Mouse (Mus musculus) intestine, embryonic 15.5 days (tissue): Measurements from ENCODE around the gene Mindy1. TPM values are rescaled to one million over a fixed set of nuclear protein-coding genes. Genes with fewer than 3 reads are reported as not detected.
A peak's percentile ranks its signal among the peaks of the same experiment; 100 is the strongest.

ENCODE experiments used
- ATAC-seq: fragments of 200-750 bp; cut with Nextera tagmentation; 2 replicates; pipeline ENCODE4 v1.8.0; 2017; ENCODE audit warnings: moderate TSS enrichment, moderate library complexity
- H3K27ac ChIP-seq: fragments of 300-500 bp; sonication (generic); 2 replicates; pipeline ENCODE4 v1.5.1; 2015; ENCODE audit warnings: mild to moderate bottlenecking, inconsistent platforms
- H3K27me3 ChIP-seq: fragments of 300-500 bp; sonication (generic); replicated peaks from 2 replicates; pipeline ENCODE4 v1.6.1; 2015; ENCODE audit warnings: inconsistent platforms
- H3K36me3 ChIP-seq: fragments of 300-500 bp; sonication (generic); 2 replicates; pipeline ENCODE4 v1.6.1; 2015; ENCODE audit warnings: inconsistent platforms
- H3K4me1 ChIP-seq: fragments of 300-500 bp; sonication (generic); replicated peaks from 2 replicates; pipeline ENCODE4 v1.6.1; 2015; ENCODE audit warnings: inconsistent platforms
- H3K4me2 ChIP-seq: fragments of 300-500 bp; sonication (generic); replicated peaks from 2 replicates; pipeline ENCODE4 v1.6.1; 2015; ENCODE audit warnings: mild to moderate bottlenecking, inconsistent platforms
- H3K4me3 ChIP-seq: fragments of 300-500 bp; sonication (generic); replicated peaks from 2 replicates; pipeline ENCODE4 v1.5.1; 2015; ENCODE audit warnings: inconsistent platforms
- H3K9ac ChIP-seq: fragments of 300-500 bp; sonication (generic); 2 replicates; pipeline ENCODE4 v1.6.1; 2015; ENCODE audit warnings: inconsistent platforms
- H3K9me3 ChIP-seq: fragments of 300-500 bp; sonication (generic); 2 replicates; pipeline ENCODE4 v1.6.1; 2016; ENCODE audit warnings: inconsistent platforms
- WGBS: fragments of 180-500 bp; shearing (Covaris S2); methylation state at CpG from one replicate; pipeline ENCODE4 v1.1.7; 2015; 5-methylcytosine and 5-hydroxymethylcytosine counted together
- polyA plus RNA-seq: library from polyadenylated mRNA; unstranded; fragments of >200 nt; fragmentation: Nextera tagmentation; extraction: Ambion mirVana; gene quantifications from 2 replicates; pipeline ENCODE4 v1.2.1, GENCODE M21; 2015

The Mindy1 gene
- polyA plus RNA-seq: 36.1 and 38.4 TPM in 2 replicates

DNA sequence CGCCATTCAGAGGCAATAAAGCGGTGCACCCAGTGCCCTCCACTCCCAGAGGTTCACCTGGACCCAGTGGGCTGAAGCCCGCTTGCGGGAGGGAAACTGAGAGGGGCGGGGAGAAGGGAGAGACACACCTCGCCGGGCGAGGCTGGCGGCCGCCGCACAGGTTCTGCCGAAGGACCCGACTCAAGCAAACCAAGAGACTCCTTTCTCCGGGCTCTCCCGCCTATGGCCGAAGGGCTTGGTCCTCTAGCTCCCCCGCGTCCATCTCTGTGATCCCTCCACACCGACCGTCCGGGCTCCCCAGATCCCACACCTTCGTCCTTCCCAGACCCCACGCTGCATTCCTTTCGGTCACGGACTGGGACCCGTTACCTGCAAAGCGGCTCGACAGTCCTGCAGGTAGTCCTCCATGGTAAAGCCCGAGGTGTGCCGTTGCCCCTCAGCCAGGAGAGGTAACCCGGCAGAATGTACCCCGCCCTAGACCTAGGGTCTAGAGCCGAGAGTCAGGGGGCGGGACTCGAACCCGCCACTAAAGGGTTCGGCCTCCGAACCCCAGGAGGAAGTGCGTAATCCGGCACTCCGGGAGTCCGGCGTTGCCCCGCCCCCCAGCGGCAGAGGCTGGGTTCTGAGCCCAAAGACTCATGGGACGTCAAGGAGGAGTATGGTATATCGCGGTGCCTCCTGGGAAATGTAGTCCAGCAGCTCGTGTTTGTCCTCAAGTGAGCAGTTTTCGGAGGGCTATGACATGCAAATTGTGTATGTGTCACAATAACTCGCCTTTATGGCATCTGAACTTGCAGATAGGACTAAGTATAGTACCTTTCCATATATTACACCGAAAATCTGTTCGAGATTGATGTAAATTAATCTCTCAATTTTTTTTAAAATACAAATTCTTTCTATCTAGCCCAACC is at the start of gene Mindy1, which contains the start of gene Prune1:
TSS of gene Mindy1 (plus strand) at position 130 of the 911 bp plus-strand sequence.
TSS of gene Prune1 (minus strand) at position 861 of the 911 bp plus-strand sequence.
- peaks cover 22% of the 10 kb centered on the region for H3K4me1 ChIP-seq
- peak within 1 kb of the TSS; percentile 79 for H3K4me2 ChIP-seq
- H3K27ac ChIP-seq: peak within 1 kb of the TSS; percentile 97
- no peaks in the 10 kb centered on the region for H3K9me3 ChIP-seq
- under 1% methylated on average over 53 of the region's 53 CpGs for WGBS
- ATAC-seq: peak; percentile 91
- peak within 1 kb of the TSS; percentile 72 for H3K4me3 ChIP-seq
- H3K9ac ChIP-seq: peak within 1 kb of the TSS; percentile 79
- H3K36me3 ChIP-seq: no peaks in the 10 kb centered on the region
- no peaks in the 10 kb centered on the region for H3K27me3 ChIP-seq

DNA sequence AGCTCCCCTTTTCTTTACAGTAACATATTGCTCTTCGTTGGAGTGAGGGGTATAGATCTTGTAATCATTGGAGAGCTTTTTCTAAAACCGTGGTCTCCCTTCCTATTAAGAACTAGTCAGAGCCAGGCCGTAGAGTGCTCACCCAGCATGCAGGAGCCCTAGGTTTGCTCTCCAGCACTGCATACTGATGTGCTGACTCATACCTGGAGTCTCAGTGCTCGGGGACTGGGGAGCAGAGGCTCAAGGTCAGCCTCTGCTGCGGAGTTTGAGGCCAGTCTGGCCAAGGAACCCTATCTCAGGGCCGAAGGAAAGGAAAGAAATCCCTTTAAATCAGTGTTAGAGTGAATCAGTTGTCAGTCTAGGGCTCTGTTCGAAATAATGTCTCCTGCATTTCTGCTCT is 48.4 kb upstream of the Mindy1 start:
- no peaks in the 10 kb centered on the region for H3K27me3 ChIP-seq
- H3K27ac ChIP-seq: 0 out of 2 replicates have a peak overlapping the region, but pooled peaks have one; percentile 24
- ATAC-seq: no peak
- H3K4me3 ChIP-seq: no peak overlapping the region
- H3K36me3 ChIP-seq: peaks cover 40% of the 10 kb centered on the region
- WGBS: 63% methylated on average over 7 of the region's 7 CpGs
- no peaks in the 10 kb centered on the region for H3K9me3 ChIP-seq
- H3K4me1 ChIP-seq: peaks cover 14% of the 10 kb centered on the region
- no peak overlapping the region for H3K9ac ChIP-seq
- no peak overlapping the region for H3K4me2 ChIP-seq

- no peaks in the 10 kb centered on the region for H3K27me3 ChIP-seq
- H3K36me3 ChIP-seq: peaks cover 40% of the 10 kb centered on the region
- no peak overlapping the region for H3K27ac ChIP-seq
- no peak for ATAC-seq
- no peak overlapping the region for H3K4me2 ChIP-seq
- H3K4me1 ChIP-seq: peaks cover 14% of the 10 kb centered on the region
- H3K4me3 ChIP-seq: no peak overlapping the region
- no peaks in the 10 kb centered on the region for H3K9me3 ChIP-seq
- 88% methylated on average over 16 of the region's 16 CpGs for WGBS
- H3K9ac ChIP-seq: no peak overlapping the region
Observed at GRCm38 (mm10) chr3:95233303-95233980, 47.7 kb upstream of the Mindy1 start.

- Histone ChIP-seq H3K36me3 (peaks cover 40% of the 10 kb centered on the region), H3K4me3 (no peak overlapping the region), H3K4me1 (peaks cover 14% of the 10 kb centered on the region), H3K9me3 (no peaks in the 10 kb centered on the region), H3K9ac (no peak overlapping the region), H3K27me3 (no peaks in the 10 kb centered on the region), H3K4me2 (no peak overlapping the region), H3K27ac (no peak overlapping the region)
- no peak for ATAC-seq
- WGBS: 88% methylated on average over 23 of the region's 23 CpGs
Observed at GRCm38 (mm10) chr3:95235386-95236301, 45.5 kb upstream of the Mindy1 start.

DNA sequence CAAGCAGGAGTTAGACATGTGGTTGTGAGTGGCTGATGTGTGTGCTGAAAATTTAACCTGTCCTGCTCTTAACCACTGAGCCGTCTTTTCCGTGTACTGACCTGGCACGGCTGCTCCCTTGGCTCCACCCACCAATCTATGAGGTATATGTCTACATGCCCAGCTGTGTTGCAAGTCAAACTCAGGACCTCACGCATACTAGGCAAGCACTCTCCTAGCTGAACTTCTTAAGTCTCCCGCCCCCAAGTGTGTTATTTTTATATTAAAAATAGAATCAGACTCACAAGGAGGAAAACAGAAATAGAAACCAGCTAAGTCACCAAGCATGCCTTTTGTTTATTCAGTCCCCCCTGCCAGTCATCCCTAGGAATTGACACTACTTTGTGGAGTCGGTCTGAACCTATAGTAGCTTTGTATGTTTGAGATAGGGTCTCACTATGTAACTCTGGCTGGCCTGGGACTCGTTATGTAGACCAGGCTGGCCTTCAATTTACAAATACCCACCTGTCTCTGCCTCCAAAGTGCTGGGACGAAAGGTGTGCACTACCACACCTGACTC is 43.5 kb upstream of the Mindy1 start:
- Histone ChIP-seq H3K27ac (no peak overlapping the region), H3K4me2 (no peak overlapping the region), H3K4me3 (no peak overlapping the region), H3K9me3 (no peaks in the 10 kb centered on the region), H3K27me3 (no peaks in the 10 kb centered on the region), H3K4me1 (peaks cover 4% of the 10 kb centered on the region; the same call in 1 of the 2 replicates), H3K9ac (no peak overlapping the region), H3K36me3 (peaks cover 29% of the 10 kb centered on the region)
- 82% methylated on average over 8 of the region's 8 CpGs for WGBS
- no peak; the same call in 1 of the 2 replicates for ATAC-seq

GRCm38 (mm10) chr3:95239022-95239421 is 42.1 kb upstream of the Mindy1 start:
- no peak overlapping the region for H3K4me2 ChIP-seq
- 82% methylated on average over 6 of the region's 6 CpGs for WGBS
- ATAC-seq: no peak

GRCm38 (mm10) chr3:95239971-95240370 is 41.2 kb upstream of the Mindy1 start:
- Histone ChIP-seq H3K36me3 (peaks cover 11% of the 10 kb centered on the region), H3K27ac (no peak overlapping the region), H3K9me3 (no peaks in the 10 kb centered on the region), H3K4me3 (no peak overlapping the region), H3K9ac (no peak overlapping the region), H3K27me3 (no peaks in the 10 kb centered on the region), H3K4me1 (0 out of 2 replicates have a peak, but pooled peaks cover 4% of the 10 kb centered on the region), H3K4me2 (no peak overlapping the region)
- ATAC-seq: no peak
- 87% methylated on average over 12 of the region's 12 CpGs for WGBS

More at GRCm38 (mm10) chr3:95239022-95239421, 42.1 kb upstream of the Mindy1 start:
- Histone ChIP-seq H3K9ac (no peak overlapping the region), H3K27ac (no peak overlapping the region), H3K4me3 (no peak overlapping the region), H3K36me3 (peaks cover 17% of the 10 kb centered on the region), H3K9me3 (no peaks in the 10 kb centered on the region), H3K27me3 (no peaks in the 10 kb centered on the region), H3K4me1 (0 out of 2 replicates have a peak, but pooled peaks cover 4% of the 10 kb centered on the region)

DNA sequence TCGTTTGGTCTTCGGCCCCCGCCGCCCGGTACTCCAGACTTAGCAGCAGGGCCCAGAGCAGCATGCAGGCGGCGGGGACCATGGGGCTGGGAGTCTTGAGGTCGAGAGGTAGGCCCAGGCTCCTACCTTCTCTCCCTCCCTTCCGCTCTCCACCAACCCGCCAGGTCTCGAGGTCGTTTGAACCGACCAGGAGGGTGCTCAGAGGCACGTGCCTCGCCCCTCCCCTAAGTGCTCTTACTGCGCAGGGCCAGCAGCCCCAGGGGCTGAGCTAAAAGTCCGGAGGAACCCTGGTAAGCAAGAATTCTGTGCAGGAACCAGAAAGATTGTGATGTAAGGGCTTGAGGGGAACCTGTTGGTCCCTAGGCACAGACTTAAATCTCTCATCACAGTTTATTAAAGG is 40.2 kb upstream of the Mindy1 start:
- ATAC-seq: peak; percentile 34; the same call in 1 of the 2 replicates
- 34% methylated on average over 17 of the region's 17 CpGs for WGBS
- 0 out of 2 replicates have a peak, but pooled peaks cover 4% of the 10 kb centered on the region for H3K4me1 ChIP-seq
- H3K4me3 ChIP-seq: no peak overlapping the region
- no peak overlapping the region; the same call in 1 of the 2 replicates for H3K4me2 ChIP-seq
- H3K27ac ChIP-seq: no peak overlapping the region
- H3K9ac ChIP-seq: peak overlapping the region; percentile 21
- no peaks in the 10 kb centered on the region for H3K9me3 ChIP-seq
- peaks cover 2% of the 10 kb centered on the region for H3K36me3 ChIP-seq
- no peaks in the 10 kb centered on the region for H3K27me3 ChIP-seq

DNA sequence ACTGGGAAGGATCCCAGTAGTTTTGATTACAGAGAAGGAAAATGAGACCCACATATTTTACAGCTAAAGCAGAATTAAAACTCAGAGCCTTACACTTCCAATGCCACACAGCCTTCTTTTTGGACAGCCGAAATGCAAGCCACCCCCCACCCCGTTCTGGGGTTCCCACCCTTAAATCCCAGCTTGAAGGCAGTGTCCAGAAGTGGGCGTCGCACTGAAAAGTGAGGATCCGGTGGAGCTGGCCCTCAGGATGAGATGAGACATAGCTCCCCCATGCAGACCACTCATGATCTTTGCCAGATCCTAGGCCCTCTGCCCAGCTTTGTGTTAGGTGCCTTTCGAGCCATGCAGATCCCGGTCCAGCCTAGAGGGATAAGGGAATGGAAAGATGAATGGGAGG is 39.6 kb upstream of the Mindy1 start, which contains the start of gene Gm128:
TSS of gene Gm128 (minus strand) at position 101 of the 400 bp plus-strand sequence.
- no peak within 1 kb of the TSS for H3K4me3 ChIP-seq
- H3K4me1 ChIP-seq: 0 out of 2 replicates have a peak, but pooled peaks cover 4% of the 10 kb centered on the region
- no peaks in the 10 kb centered on the region for H3K36me3 ChIP-seq
- H3K9ac ChIP-seq: peak within 1 kb of the TSS; percentile 21
- no peak for ATAC-seq
- no peak within 1 kb of the TSS for H3K27ac ChIP-seq
- 74% methylated on average over 7 of the region's 7 CpGs for WGBS
- no peaks in the 10 kb centered on the region for H3K9me3 ChIP-seq
- no peak within 1 kb of the TSS; the same call in 1 of the 2 replicates for H3K4me2 ChIP-seq
- H3K27me3 ChIP-seq: no peaks in the 10 kb centered on the region

DNA sequence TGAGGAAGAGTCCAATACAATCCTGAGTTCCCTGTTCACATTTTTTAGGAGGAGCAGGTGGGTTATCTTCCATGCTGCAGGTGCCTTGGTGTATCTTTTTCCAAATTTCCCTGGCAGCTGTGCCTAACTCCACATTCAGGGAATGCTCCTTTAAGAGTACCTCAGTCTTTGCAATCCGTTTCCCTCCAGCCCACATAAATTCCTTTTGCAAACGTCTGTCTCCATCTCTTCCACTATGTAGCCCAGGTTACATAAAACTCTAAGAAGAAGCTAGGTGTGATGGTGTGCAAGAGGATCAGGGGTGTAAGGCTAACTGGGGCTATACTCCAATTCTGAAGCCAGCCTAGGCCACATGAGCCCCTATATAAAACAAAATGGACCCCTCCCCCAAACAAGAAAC is 38.1 kb upstream of the Mindy1 start:
- no peak overlapping the region for H3K4me2 ChIP-seq
- no peak overlapping the region for H3K4me3 ChIP-seq
- H3K4me1 ChIP-seq: 0 out of 2 replicates have a peak, but pooled peaks cover 4% of the 10 kb centered on the region
- H3K36me3 ChIP-seq: no peaks in the 10 kb centered on the region
- no peak overlapping the region for H3K27ac ChIP-seq
- H3K9me3 ChIP-seq: no peaks in the 10 kb centered on the region
- H3K9ac ChIP-seq: no peak overlapping the region
- no peak for ATAC-seq
- no peaks in the 10 kb centered on the region for H3K27me3 ChIP-seq
- WGBS: 73% methylated on average over 2 of the region's 2 CpGs
